Mouse (Mus musculus): ENCODE measurements around the gene Nmnat2. TPM values are rescaled to one million over a fixed set of nuclear protein-coding genes. Genes with fewer than 3 reads are reported as not detected.

Nmnat2 gene
- total and polyA plus RNA-seq, 2 experiments from 2014 or later = 87.6 to 152 TPM

DNA sequence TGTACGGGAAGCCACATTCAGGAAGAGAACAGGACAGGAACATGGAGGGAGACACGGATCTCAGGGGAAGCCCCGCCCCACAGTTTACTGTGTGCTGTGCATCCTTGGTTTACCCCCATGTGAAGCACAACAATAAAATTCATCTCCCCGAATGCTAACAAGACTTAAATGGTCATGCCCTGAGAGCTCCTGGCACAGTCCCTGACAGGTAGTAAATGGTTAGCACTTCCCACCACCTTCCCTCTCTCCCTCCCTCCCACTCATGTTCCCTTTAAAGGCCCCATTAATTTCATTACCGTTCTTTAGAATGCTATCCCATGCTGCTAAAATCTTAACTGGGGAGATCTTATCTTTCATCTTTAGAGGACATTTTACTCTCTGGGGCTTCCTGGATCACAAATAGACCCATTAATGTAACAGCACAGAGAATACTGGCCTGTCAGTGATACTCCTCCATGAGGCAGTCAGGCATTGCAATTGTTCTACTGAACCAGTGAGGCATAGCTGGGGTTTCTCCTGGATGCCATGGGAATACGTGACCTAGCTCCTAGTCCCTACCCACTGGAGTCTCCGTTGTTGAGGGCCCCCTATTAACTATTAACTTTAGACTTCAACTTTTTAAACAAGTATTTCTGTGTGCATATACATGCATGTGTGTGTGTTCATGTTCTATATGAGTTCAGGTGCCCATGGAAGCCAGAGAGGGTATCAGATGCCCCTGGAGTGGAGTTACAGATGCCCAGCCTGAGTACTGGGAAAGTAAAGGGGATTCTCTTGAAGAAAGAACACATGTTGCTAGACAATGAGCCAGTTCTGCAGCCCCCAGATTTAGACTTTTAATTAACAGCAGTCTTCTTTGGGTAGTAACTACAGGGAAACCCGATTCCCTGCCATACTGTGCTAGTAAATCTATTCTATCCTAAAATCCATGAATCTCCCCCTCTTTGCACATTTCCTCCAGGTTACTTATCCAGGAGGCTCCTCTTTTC is 170.8 kb downstream of the Nmnat2 start:
- Histone ChIP-seq H3K27me3 (ENCODE audit: insufficient read depth, low read length) (no peaks in the 10 kb centered on the region), H3K4me2 (ENCODE audit: low read depth, low read length, poor library complexity, severe bottlenecking) (no peak overlapping the region), H3K9me3 (ENCODE audit: low read length) (no peaks in the 10 kb centered on the region), H3K4me1 (ENCODE audit: insufficient read depth, low read length) (no peaks in the 10 kb centered on the region), H3K4me3 (ENCODE audit: low read depth, low read length) (no peak overlapping the region), H3K27ac (ENCODE audit: low read depth, low read length) (no peak overlapping the region), H3K36me3 (ENCODE audit: insufficient read depth, low read length) (no peaks in the 10 kb centered on the region), H3K9ac (replicated peaks; ENCODE audit: low read length, poor library complexity, severe bottlenecking) (no peak overlapping the region)
- no peak for TF ChIP-seq CTCF (IDR thresholded peaks at IDR 0.05)
- WGBS = 77% methylated on average over 8 of the region's 8 CpGs
- no peak for ATAC-seq (ENCODE audit: low FRiP score)
- no peak for DNase-seq (ENCODE audit: low spot score)

DNA sequence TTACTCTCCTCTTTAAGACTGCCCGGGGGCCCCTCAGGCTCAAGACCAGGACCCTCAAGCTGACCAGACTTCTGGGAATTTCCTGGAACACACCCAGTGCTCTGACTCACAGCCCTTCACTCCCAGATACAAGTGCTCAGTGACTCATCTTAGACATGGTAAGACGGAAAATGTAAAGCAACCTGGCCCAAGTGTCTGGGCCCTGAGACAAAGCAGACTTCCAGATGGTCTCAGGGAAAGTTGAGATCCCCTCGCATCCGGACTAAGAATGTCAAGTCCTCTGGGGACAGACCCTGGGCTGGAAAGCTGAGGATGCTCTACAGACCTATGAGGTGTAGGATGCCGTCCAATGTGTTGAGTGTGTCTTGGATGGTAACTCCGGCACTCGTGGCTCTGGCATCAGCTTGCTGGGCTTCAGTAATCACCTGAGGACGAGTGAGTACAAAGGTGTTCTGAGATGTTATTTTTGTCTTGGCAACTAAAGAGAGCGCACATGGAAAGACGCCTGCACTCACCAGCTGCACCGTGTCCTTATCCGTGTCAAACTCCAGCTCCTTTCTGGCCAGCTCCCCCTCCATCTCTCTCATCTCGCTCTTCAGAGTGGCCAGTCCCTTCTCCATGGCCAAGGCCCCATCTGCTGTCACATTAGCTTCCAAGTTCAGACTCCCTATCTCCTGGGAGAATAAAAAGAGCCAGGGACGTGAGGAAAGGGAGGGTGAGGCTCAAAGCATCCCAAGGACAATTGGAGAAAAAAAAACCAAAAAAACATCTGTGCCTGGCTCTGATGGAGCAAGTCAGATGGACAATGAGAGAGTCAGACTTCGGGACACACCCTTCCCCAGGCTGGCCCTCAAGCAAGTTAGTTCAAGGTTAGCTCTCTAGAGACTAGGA is 171.9 kb downstream of the Nmnat2 start:
- H3K9ac ChIP-seq (replicated peaks; ENCODE audit: low read length, poor library complexity, severe bottlenecking) = no peak overlapping the region
- DNase-seq (ENCODE audit: low spot score) (no peak), ATAC-seq (ENCODE audit: low FRiP score) (no peak)
- H3K4me1 ChIP-seq (ENCODE audit: insufficient read depth, low read length) = no peaks in the 10 kb centered on the region
- no peaks in the 10 kb centered on the region for H3K27me3 ChIP-seq (ENCODE audit: insufficient read depth, low read length)
- no peak overlapping the region for H3K27ac ChIP-seq (ENCODE audit: low read depth, low read length)
- H3K4me3 ChIP-seq (ENCODE audit: low read depth, low read length) = no peak overlapping the region
- no peak for TF ChIP-seq CTCF (IDR thresholded peaks at IDR 0.05)
- WGBS = 88% methylated on average over 15 of the region's 15 CpGs
- no peak overlapping the region for H3K4me2 ChIP-seq (ENCODE audit: low read depth, low read length, poor library complexity, severe bottlenecking)
- no peaks in the 10 kb centered on the region for H3K36me3 ChIP-seq (ENCODE audit: insufficient read depth, low read length)
- H3K9me3 ChIP-seq (ENCODE audit: low read length) = no peaks in the 10 kb centered on the region

DNA sequence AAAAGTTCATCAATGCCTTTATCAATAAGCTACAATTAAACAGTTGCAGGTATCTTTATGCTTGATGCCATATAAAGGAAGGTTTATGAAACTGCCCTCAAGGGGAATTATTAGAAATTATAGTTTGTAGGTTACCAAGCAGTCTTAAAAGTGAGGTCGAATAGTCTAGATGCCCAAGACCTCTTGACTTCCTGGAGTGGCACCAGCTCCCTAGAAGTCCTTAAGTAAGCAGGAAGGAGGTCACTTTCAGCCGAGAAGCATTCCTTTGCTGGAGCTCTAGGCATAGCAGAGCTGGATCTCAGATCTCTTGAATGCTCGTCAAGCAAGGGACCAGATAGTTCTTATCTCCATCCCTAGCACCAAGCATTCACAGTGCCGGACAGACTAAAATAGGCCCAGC is 172.8 kb downstream of the Nmnat2 start:
- Histone ChIP-seq H3K4me3 (ENCODE audit: low read depth, low read length) (no peak overlapping the region), H3K4me2 (ENCODE audit: low read depth, low read length, poor library complexity, severe bottlenecking) (no peak overlapping the region), H3K36me3 (ENCODE audit: insufficient read depth, low read length) (no peaks in the 10 kb centered on the region), H3K9ac (replicated peaks; ENCODE audit: low read length, poor library complexity, severe bottlenecking) (no peak overlapping the region), H3K9me3 (ENCODE audit: low read length) (no peaks in the 10 kb centered on the region), H3K4me1 (ENCODE audit: insufficient read depth, low read length) (no peaks in the 10 kb centered on the region), H3K27me3 (ENCODE audit: insufficient read depth, low read length) (no peaks in the 10 kb centered on the region), H3K27ac (ENCODE audit: low read depth, low read length) (no peak overlapping the region)
- no peak for DNase-seq (ENCODE audit: low spot score)
- TF ChIP-seq CTCF (IDR thresholded peaks at IDR 0.05) = no peak
- ATAC-seq (ENCODE audit: low FRiP score) = no peak
- WGBS = 83% methylated on average over 4 of the region's 4 CpGs

- DNase-seq (ENCODE audit: low spot score) (no peak), ATAC-seq (ENCODE audit: low FRiP score) (no peak)
- H3K27me3 ChIP-seq (ENCODE audit: insufficient read depth, low read length) = no peaks in the 10 kb centered on the region
- WGBS = 86% methylated on average over 8 of the region's 8 CpGs
- no peaks in the 10 kb centered on the region for H3K4me1 ChIP-seq (ENCODE audit: insufficient read depth, low read length)
- no peak overlapping the region for H3K27ac ChIP-seq (ENCODE audit: low read depth, low read length)
- H3K9ac ChIP-seq (replicated peaks; ENCODE audit: low read length, poor library complexity, severe bottlenecking) = no peak overlapping the region
- no peak overlapping the region for H3K4me2 ChIP-seq (ENCODE audit: low read depth, low read length, poor library complexity, severe bottlenecking)
- TF ChIP-seq CTCF (IDR thresholded peaks at IDR 0.05) = no peak
- H3K9me3 ChIP-seq (ENCODE audit: low read length) = no peaks in the 10 kb centered on the region
- H3K4me3 ChIP-seq (ENCODE audit: low read depth, low read length) = no peak overlapping the region
- H3K36me3 ChIP-seq (ENCODE audit: insufficient read depth, low read length) = no peaks in the 10 kb centered on the region
Measured at GRCm38 (mm10) chr1:153128780-153129179, 174.0 kb downstream of the Nmnat2 start.

- no peak for ATAC-seq (ENCODE audit: low FRiP score)
- Histone ChIP-seq H3K4me2 (ENCODE audit: low read depth, low read length, poor library complexity, severe bottlenecking) (no peak overlapping the region), H3K36me3 (ENCODE audit: insufficient read depth, low read length) (no peaks in the 10 kb centered on the region), H3K4me3 (ENCODE audit: low read depth, low read length) (no peak overlapping the region), H3K9me3 (ENCODE audit: low read length) (no peaks in the 10 kb centered on the region), H3K27ac (ENCODE audit: low read depth, low read length) (no peak overlapping the region), H3K4me1 (ENCODE audit: insufficient read depth, low read length) (no peaks in the 10 kb centered on the region), H3K9ac (replicated peaks; ENCODE audit: low read length, poor library complexity, severe bottlenecking) (no peak overlapping the region), H3K27me3 (ENCODE audit: insufficient read depth, low read length) (no peaks in the 10 kb centered on the region)
- no peak for TF ChIP-seq CTCF (IDR thresholded peaks at IDR 0.05)
- 88% methylated on average over 11 of the region's 11 CpGs for WGBS
- DNase-seq (ENCODE audit: low spot score) = no peak
Measured at GRCm38 (mm10) chr1:153129992-153130713, 175.4 kb downstream of the Nmnat2 start.

Data from midbrain, postnatal 0 days (tissue).